Mouse (Mus musculus) ovary, adult 18-20 months (tissue): ENCODE measurements around the gene Tmem63b.

Experiments
- DNase-seq: peaks from one replicate; pipeline ENCODE4 v3.0.0; 2022; ENCODE audit warnings: low spot score, mixed read lengths

Tmem63b gene

GRCm38 (mm10) chr17:45703187-45703586 lies 16.5 kb upstream of the Tmem63b start:
- no peak for DNase-seq

- DNase-seq, result no peak
Observed at GRCm38 (mm10) chr17:45702254-45702653, 15.5 kb upstream of the Tmem63b start.

- no peak for DNase-seq
Observed at GRCm38 (mm10) chr17:45701236-45701591, 14.5 kb upstream of the Tmem63b start.

- DNase-seq, result no peak
Observed at GRCm38 (mm10) chr17:45700496-45701235, 14.0 kb upstream of the Tmem63b start.

GRCm38 (mm10) chr17:45699039-45699740 lies 12.5 kb upstream of the Tmem63b start:
- DNase-seq, result no peak

- no peak for DNase-seq
Observed at GRCm38 (mm10) chr17:45698368-45698767, 11.7 kb upstream of the Tmem63b start.

- DNase-seq, result no peak
Observed at GRCm38 (mm10) chr17:45696981-45697380, 10.3 kb upstream of the Tmem63b start.

GRCm38 (mm10) chr17:45695227-45696120 lies 8.8 kb upstream of the Tmem63b start:
- DNase-seq, result no peak

GRCm38 (mm10) chr17:45693812-45694565 lies 7.3 kb upstream of the Tmem63b start:
- DNase-seq, result no peak

- DNase-seq, result no peak
Observed at GRCm38 (mm10) chr17:45692159-45692558, 5.5 kb upstream of the Tmem63b start.

- no peak for DNase-seq
Observed at GRCm38 (mm10) chr17:45690044-45690443, 3.3 kb upstream of the Tmem63b start.

- DNase-seq, result no peak
Observed at GRCm38 (mm10) chr17:45689120-45689519, 2.4 kb upstream of the Tmem63b start.

GRCm38 (mm10) chr17:45686093-45686619 lies 549 bp downstream of the Tmem63b start, which contains the start of gene Mrpl14:
TSS of gene Mrpl14 (plus strand) at chr17:45686322.
- peak; percentile 83 for DNase-seq

- no peak for DNase-seq
Observed at GRCm38 (mm10) chr17:45685171-45686092, 1.3 kb downstream of the Tmem63b start.

- DNase-seq, result no peak
Observed at GRCm38 (mm10) chr17:45684667-45685131, 2.0 kb downstream of the Tmem63b start.

- DNase-seq, result no peak
Observed at GRCm38 (mm10) chr17:45682843-45683242, 3.9 kb downstream of the Tmem63b start.

GRCm38 (mm10) chr17:45681588-45681987 lies 5.1 kb downstream of the Tmem63b start:
- DNase-seq, result no peak

- no peak for DNase-seq
Observed at GRCm38 (mm10) chr17:45680391-45680980, 6.2 kb downstream of the Tmem63b start.

GRCm38 (mm10) chr17:45678106-45678505 lies 8.6 kb downstream of the Tmem63b start:
- DNase-seq, result no peak

GRCm38 (mm10) chr17:45672598-45672997 lies 14.1 kb downstream of the Tmem63b start:
- no peak for DNase-seq
